Mouse (Mus musculus): ENCODE results near the gene Vamp8. TPM values are rescaled to one million over a fixed set of nuclear protein-coding genes. Genes with fewer than 3 reads are reported as not detected.

Vamp8 gene
- total and polyA plus RNA-seq, 3 experiments = 69.3 to 85.6 (median 78.8) TPM

- no peak overlapping the region for H3K27ac ChIP-seq
- peaks cover 6% of the 10 kb centered on the region for H3K4me1 ChIP-seq (ENCODE audit: control insufficient read depth, insufficient read depth, low read length)
- no peaks in the 10 kb centered on the region; the same call in 1 of the 2 replicates for H3K79me2 ChIP-seq (replicated peaks; ENCODE audit: control insufficient read depth, insufficient read depth, low read length)
- no peak overlapping the region for H3K9ac ChIP-seq (ENCODE audit: low read depth, low read length)
- no peak overlapping the region for H3K4me3 ChIP-seq
- TF ChIP-seq CTCF (IDR thresholded peaks at IDR 0.05) = no peak
- TF ChIP-seq POLR2A (IDR thresholded peaks at IDR 0.05; ENCODE audit: insufficient read depth, low read depth, low read length) = no peak
- TF ChIP-seq EP300 (IDR thresholded peaks at IDR 0.05; ENCODE audit: insufficient read depth, low read depth, low read length) = no peak
- H3K27me3 ChIP-seq (ENCODE audit: control insufficient read depth, insufficient read depth, low read length) = no peaks in the 10 kb centered on the region
- no peak for DNase-seq
- WGBS = 84% methylated on average over 10 of the region's 10 CpGs
- no peaks in the 10 kb centered on the region for H3K36me3 ChIP-seq (ENCODE audit: control insufficient read depth, insufficient read depth, low read length)
- intact Hi-C loops (cut with DNase I) = no loop called here
These were observed 32.3 kb downstream of the Vamp8 start for GRCm38 (mm10) chr6:72358086-72358764.

- Histone ChIP-seq H3K27me3 (ENCODE audit: control insufficient read depth, insufficient read depth, low read length) (no peaks in the 10 kb centered on the region), H3K36me3 (ENCODE audit: control insufficient read depth, insufficient read depth, low read length) (peaks cover 3% of the 10 kb centered on the region; the same call in 1 of the 2 replicates), H3K27ac (no peak overlapping the region), H3K79me2 (replicated peaks; ENCODE audit: control insufficient read depth, insufficient read depth, low read length) (no peaks in the 10 kb centered on the region; the same call in 1 of the 2 replicates), H3K4me3 (no peak overlapping the region), H3K4me1 (ENCODE audit: control insufficient read depth, insufficient read depth, low read length) (peaks cover 6% of the 10 kb centered on the region), H3K9ac (ENCODE audit: low read depth, low read length) (no peak overlapping the region)
- no peak for TF ChIP-seq CTCF (IDR thresholded peaks at IDR 0.05)
- TF ChIP-seq POLR2A (IDR thresholded peaks at IDR 0.05; ENCODE audit: insufficient read depth, low read depth, low read length) = no peak
- TF ChIP-seq EP300 (IDR thresholded peaks at IDR 0.05; ENCODE audit: insufficient read depth, low read depth, low read length) = no peak
- intact Hi-C loops (cut with DNase I) = no loop called here
- WGBS = 56% methylated on average over 5 of the region's 5 CpGs
- DNase-seq = no peak
These were observed 33.1 kb downstream of the Vamp8 start for GRCm38 (mm10) chr6:72357164-72358079.

DNA sequence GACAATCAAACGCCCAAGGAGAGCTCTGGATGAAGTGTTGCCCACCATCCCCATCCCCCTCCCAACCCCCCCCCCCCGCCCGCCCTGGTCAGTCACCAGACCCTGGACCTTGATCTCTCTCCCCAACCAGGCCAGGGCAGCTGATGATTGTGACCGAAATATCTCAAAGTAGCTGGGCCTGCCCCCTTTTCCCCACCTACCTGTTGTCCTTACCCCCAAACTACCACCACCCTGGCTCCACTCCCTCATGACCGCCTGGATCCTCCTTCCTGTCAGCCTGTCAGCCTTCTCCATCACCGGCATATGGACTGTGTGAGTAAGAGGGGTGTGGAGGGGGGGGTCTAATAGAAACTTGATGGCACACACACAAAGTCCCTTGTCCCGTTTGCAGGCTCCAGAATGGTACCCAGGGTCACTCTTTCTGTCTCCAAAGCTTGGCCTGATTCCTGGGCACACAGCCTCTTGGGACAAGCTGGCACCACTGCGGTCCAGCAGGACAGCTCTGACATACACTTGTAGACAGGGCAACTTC lies 34.4 kb downstream of the Vamp8 start:
- no peak for DNase-seq
- Histone ChIP-seq H3K79me2 (replicated peaks; ENCODE audit: control insufficient read depth, insufficient read depth, low read length) (no peaks in the 10 kb centered on the region; the same call in 1 of the 2 replicates), H3K27ac (peak overlapping the region; percentile 81), H3K9ac (ENCODE audit: low read depth, low read length) (peak overlapping the region; percentile 89), H3K27me3 (ENCODE audit: control insufficient read depth, insufficient read depth, low read length) (no peaks in the 10 kb centered on the region), H3K4me1 (ENCODE audit: control insufficient read depth, insufficient read depth, low read length) (peaks cover 6% of the 10 kb centered on the region), H3K4me3 (peak overlapping the region; percentile 85), H3K36me3 (ENCODE audit: control insufficient read depth, insufficient read depth, low read length) (peaks cover 7% of the 10 kb centered on the region)
- TF ChIP-seq CTCF (IDR thresholded peaks at IDR 0.05) (no peak), POLR2A (IDR thresholded peaks at IDR 0.05; ENCODE audit: insufficient read depth, low read depth, low read length) (no peak), EP300 (IDR thresholded peaks at IDR 0.05; ENCODE audit: insufficient read depth, low read depth, low read length) (no peak)
- WGBS = 31% methylated on average over 7 of the region's 8 CpGs
- intact Hi-C loops (cut with DNase I) = no loop called here

DNA sequence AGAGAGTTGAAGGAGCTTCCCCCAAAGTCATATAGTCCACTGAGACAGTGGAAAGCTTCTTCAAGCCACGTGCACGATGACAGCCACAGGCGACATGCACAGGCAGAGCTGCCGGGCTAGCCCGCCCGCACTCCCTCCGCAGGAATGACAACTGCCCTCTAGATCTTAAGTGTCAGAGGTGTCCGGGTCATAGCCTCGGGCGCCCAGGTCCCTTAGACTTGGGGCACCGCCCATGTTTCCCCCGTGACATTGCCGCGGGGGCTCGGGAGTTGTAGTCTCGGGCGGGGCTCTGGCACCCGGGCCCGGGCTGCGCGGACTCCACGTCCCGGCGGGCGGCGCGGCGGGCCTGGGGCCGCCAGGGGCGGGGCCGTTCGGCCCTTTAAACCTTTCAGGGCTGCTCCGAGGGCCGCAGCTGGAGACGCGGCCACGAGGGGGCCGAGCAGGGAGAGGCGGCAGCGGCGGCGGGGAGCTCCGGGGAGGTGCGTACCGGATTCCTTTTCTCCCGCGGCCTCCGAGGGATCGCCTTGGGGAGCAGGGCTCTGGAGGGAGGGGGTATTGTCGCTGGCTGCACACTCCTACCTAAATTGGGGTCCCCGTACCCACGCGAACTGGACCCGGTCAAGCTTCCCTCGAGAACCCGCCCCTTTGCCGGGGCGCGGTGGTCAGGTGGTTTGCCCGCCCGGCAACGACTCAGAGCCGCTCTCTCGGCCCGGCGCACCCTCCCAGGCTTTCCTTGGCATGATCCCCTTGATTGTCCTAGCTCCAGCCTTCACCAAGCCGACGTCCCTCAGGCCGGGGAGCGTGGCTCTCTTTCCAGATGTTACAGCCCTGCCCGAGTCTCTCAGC lies 35.2 kb downstream of the Vamp8 start, which contains the start of gene Tmem150a:
Gene Tmem150a (plus strand): TSS at position 382 of the 846 bp plus-strand sequence.
- TF ChIP-seq CTCF (IDR thresholded peaks at IDR 0.05) (peak; percentile 71), EP300 (IDR thresholded peaks at IDR 0.05; ENCODE audit: insufficient read depth, low read depth, low read length) (0 out of 2 replicates have a peak, but pooled peaks have one; percentile 64), POLR2A (IDR thresholded peaks at IDR 0.05; ENCODE audit: insufficient read depth, low read depth, low read length) (peak; percentile 54; the same call in 1 of the 2 replicates)
- peak; percentile 88 to 91 for DNase-seq
- Histone ChIP-seq H3K27ac (peak within 1 kb of the TSS; percentile 81), H3K4me3 (peak within 1 kb of the TSS; percentile 85), H3K79me2 (replicated peaks; ENCODE audit: control insufficient read depth, insufficient read depth, low read length) (peaks cover 2% of the 10 kb centered on the region), H3K9ac (ENCODE audit: low read depth, low read length) (peak within 1 kb of the TSS; percentile 89), H3K36me3 (ENCODE audit: control insufficient read depth, insufficient read depth, low read length) (peaks cover 13% of the 10 kb centered on the region), H3K4me1 (ENCODE audit: control insufficient read depth, insufficient read depth, low read length) (peaks cover 6% of the 10 kb centered on the region), H3K27me3 (ENCODE audit: control insufficient read depth, insufficient read depth, low read length) (no peaks in the 10 kb centered on the region)
- WGBS = 1% methylated on average over 71 of the region's 71 CpGs
- intact Hi-C loops (cut with DNase I) = no loop called here

GRCm38 (mm10) chr6:72354025-72354424 lies 36.5 kb downstream of the Vamp8 start:
- Histone ChIP-seq H3K36me3 (ENCODE audit: control insufficient read depth, insufficient read depth, low read length) (peaks cover 15% of the 10 kb centered on the region), H3K27me3 (ENCODE audit: control insufficient read depth, insufficient read depth, low read length) (no peaks in the 10 kb centered on the region), H3K9ac (ENCODE audit: low read depth, low read length) (no peak overlapping the region), H3K4me1 (ENCODE audit: control insufficient read depth, insufficient read depth, low read length) (peaks cover 6% of the 10 kb centered on the region), H3K27ac (no peak overlapping the region), H3K4me3 (no peak overlapping the region), H3K79me2 (replicated peaks; ENCODE audit: control insufficient read depth, insufficient read depth, low read length) (peaks cover 2% of the 10 kb centered on the region; the same call in 1 of the 2 replicates)
- no peak for DNase-seq
- 81% methylated on average over 1 of the region's 1 CpGs for WGBS
- intact Hi-C loops (cut with DNase I) = no loop called here
- TF ChIP-seq POLR2A (IDR thresholded peaks at IDR 0.05; ENCODE audit: insufficient read depth, low read depth, low read length) (no peak), EP300 (IDR thresholded peaks at IDR 0.05; ENCODE audit: insufficient read depth, low read depth, low read length) (no peak), CTCF (IDR thresholded peaks at IDR 0.05) (no peak)
